Mouse (Mus musculus): ENCODE measurements around the gene Spg11.

Spg11 gene

GRCm38 (mm10) chr2:122059365-122060115 lies 58.6 kb downstream of the Spg11 start:
- DNase-seq = peak; percentile 69 to 77

DNA sequence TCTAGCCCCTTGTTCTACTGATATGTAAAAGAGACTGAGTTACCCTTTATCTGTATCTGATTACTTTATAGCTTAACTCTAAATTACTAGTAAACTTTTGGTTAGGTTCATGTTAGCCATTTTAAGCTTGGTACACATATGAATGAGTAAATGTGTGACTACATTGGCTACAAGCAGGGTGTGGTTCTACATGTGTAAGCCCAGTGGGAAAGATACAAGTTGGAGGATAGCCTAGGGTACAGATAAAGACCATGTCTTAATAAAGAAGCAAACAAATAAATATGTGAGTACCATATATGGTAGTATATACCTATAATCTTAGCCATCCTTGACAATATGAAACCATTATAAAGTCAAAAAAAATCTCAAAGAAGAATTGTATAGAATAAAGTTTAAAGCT lies 74.3 kb downstream of the Spg11 start:
- no peak for DNase-seq

DNA sequence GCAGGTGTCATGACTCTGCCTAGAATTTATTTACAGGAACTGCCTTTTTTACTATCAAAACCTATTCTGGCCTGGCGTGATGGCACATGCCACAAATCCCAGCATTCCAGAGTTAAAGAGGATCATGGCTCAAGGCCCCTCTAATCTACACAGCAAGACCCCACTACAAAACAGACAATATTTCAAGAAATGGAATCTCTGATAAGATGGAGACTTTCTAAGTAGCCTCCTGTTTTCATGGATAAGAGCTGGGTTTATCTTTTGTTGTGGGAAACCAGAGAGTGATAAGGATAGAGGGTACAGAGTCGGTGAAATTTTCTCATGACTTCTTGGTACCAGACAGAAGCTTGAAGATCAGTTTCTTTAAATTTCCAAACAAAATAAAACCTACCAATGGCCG lies 82.1 kb downstream of the Spg11 start:
- no peak for DNase-seq

DNA sequence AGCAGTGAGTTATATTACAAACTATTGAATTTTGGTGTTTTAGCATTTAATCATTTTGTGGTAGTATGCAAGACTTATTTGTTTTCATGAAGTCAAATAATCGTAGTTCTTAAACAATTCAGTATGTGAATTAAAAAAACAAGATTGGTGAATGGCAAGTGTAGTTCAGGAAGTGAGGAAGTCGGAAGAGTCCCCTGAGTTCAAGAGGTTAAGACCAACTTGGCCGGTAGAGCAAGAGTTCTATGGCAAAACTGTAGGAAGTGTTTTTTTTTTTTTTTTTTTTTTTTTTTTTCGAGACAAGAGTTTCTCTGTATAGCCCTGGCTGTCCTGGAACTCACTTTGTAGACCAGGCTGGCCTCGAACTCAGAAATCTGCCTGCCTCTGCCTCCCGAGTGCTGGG lies 86.2 kb downstream of the Spg11 start:
- no peak for DNase-seq

- DNase-seq = peak; percentile 60
These were observed 89.2 kb downstream of the Spg11 start for GRCm38 (mm10) chr2:122028756-122029700.

DNA sequence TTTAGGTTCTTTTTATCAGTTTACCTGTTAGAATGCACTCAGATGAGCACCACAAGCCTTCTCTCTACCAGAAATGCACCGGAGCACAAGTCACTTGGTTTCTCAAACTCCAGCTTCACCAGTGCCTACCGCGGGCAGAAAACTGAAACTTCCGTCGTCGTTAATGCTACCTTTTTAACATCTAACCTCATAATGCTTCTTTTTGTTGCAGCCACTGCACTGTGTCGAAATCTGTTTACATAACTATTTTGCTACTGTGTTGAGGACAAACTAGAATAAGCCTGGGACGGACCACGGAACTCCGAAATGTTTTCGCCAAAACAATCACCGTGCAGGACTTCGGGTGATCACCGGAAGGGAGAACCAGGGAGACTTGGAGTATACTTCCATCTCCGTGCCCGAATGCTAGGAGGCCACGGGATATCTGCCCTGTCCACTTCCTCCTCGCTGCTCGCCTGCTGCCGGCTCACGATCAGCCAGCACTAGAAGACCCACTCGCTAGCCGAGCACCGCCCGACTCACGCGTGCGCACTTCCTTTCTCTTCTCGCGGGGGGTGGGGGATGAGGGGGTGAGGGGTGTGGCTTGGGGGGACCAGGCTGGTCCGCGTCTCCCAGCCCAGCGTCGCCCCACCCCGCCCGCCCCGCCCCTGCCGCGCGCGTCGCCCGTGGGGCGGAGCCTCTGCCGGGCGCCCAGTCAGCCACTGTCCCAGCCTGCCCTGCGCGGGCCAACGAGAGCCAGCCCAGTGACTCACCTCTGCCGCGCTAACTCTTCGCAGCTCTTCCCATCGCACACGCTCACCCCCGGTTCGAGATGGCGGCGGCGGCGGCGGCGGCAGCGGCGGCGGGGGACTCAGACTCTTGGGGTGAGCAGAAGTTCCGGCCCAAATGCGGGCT lies 90.1 kb downstream of the Spg11 start, which contains the start of gene Eif3j1:
Gene Eif3j1, plus strand, starts transcription at position 685 of the 894 bp plus-strand sequence.
- peak; percentile 92 to 96 for DNase-seq

GRCm38 (mm10) chr2:122027091-122027490 lies 91.1 kb downstream of the Spg11 start:
- peak in 1 of 2 experiments; percentile 10 for DNase-seq

DNA sequence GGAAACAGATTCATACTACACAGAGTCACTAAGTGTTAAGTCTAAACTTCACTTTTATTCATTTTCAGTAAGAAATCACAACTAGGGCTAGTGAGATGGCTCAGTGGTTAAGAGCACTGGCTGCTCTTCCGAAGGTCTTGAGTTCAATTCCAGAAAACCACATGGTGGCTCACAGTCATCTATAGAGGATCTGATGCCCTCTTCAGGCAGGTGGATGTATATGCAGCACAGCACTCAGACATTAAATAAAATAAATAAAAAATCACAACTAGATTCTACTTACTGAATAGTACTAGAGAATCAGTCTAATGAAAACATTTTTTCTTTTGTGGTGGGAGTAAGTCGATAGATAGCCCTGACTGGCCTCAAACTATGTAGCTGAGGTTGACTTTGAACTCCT lies 95.9 kb downstream of the Spg11 start:
- no peak for DNase-seq

- DNase-seq = no peak
These were observed 99.5 kb downstream of the Spg11 start for GRCm38 (mm10) chr2:122018705-122019104.

- DNase-seq = no peak
These were observed 106.7 kb downstream of the Spg11 start for GRCm38 (mm10) chr2:122011441-122011840.

- DNase-seq = no peak
These were observed 109.4 kb downstream of the Spg11 start for GRCm38 (mm10) chr2:122008832-122009231.
